Mouse (Mus musculus): ENCODE data around the gene Hes3.

The Hes3 gene

GRCm38 (mm10) chr4:152281601-152282000 lies 9.9 kb downstream of the Hes3 start:
- no peak for DNase-seq (ENCODE audit: low read depth, low spot score)

- no peak for DNase-seq (ENCODE audit: low read depth, low spot score)
Measured at GRCm38 (mm10) chr4:152278986-152279385, 12.5 kb downstream of the Hes3 start.

- DNase-seq (ENCODE audit: low read depth, low spot score) = no peak
Measured at GRCm38 (mm10) chr4:152277916-152278315, 13.5 kb downstream of the Hes3 start.

GRCm38 (mm10) chr4:152276389-152277347 lies 14.8 kb downstream of the Hes3 start:
- DNase-seq (ENCODE audit: low read depth, low spot score) = peak; percentile 57

- peak; percentile 60 for DNase-seq (ENCODE audit: low read depth, low spot score)
Measured at GRCm38 (mm10) chr4:152274681-152275131, 16.8 kb downstream of the Hes3 start.

GRCm38 (mm10) chr4:152273621-152274236 lies 17.7 kb downstream of the Hes3 start, which contains the start of gene Gpr153:
Gene Gpr153, plus strand, starts transcription at chr4:152274232.
- DNase-seq (ENCODE audit: low read depth, low spot score) = peak; percentile 68

GRCm38 (mm10) chr4:152273191-152273590 lies 18.3 kb downstream of the Hes3 start:
- DNase-seq (ENCODE audit: low read depth, low spot score) = no peak

- no peak for DNase-seq (ENCODE audit: low read depth, low spot score)
Measured at GRCm38 (mm10) chr4:152272449-152273049, 18.9 kb downstream of the Hes3 start.

GRCm38 (mm10) chr4:152272006-152272405 lies 19.5 kb downstream of the Hes3 start:
- no peak for DNase-seq (ENCODE audit: low read depth, low spot score)

- no peak for DNase-seq (ENCODE audit: low read depth, low spot score)
Measured at GRCm38 (mm10) chr4:152271334-152271733, 20.1 kb downstream of the Hes3 start.

- no peak for DNase-seq (ENCODE audit: low read depth, low spot score)
Measured at GRCm38 (mm10) chr4:152270599-152270998, 20.9 kb downstream of the Hes3 start.

GRCm38 (mm10) chr4:152269967-152270366 lies 21.5 kb downstream of the Hes3 start:
- no peak for DNase-seq (ENCODE audit: low read depth, low spot score)

- no peak for DNase-seq (ENCODE audit: low read depth, low spot score)
Measured at GRCm38 (mm10) chr4:152267748-152268369, 23.6 kb downstream of the Hes3 start.

- no peak for DNase-seq (ENCODE audit: low read depth, low spot score)
Measured at GRCm38 (mm10) chr4:152266236-152266895, 25.1 kb downstream of the Hes3 start.

- DNase-seq (ENCODE audit: low read depth, low spot score) = no peak
Measured at GRCm38 (mm10) chr4:152265791-152266190, 25.7 kb downstream of the Hes3 start.

- no peak for DNase-seq (ENCODE audit: low read depth, low spot score)
Measured at GRCm38 (mm10) chr4:152264867-152265568, 26.4 kb downstream of the Hes3 start.

- DNase-seq (ENCODE audit: low read depth, low spot score) = no peak
Measured at GRCm38 (mm10) chr4:152264177-152264530, 27.3 kb downstream of the Hes3 start.

- DNase-seq (ENCODE audit: low read depth, low spot score) = peak; percentile 55
Measured at GRCm38 (mm10) chr4:152263512-152264176, 27.8 kb downstream of the Hes3 start.

GRCm38 (mm10) chr4:152263089-152263488 lies 28.4 kb downstream of the Hes3 start:
- no peak for DNase-seq (ENCODE audit: low read depth, low spot score)

GRCm38 (mm10) chr4:152262187-152262586 lies 29.3 kb downstream of the Hes3 start:
- DNase-seq (ENCODE audit: low read depth, low spot score) = no peak

Measured in mesoderm, embryonic 11.5 days (tissue).